Mouse (Mus musculus) adrenal gland, adult (tissue): ENCODE data around the gene Rce1.

Experiments
- DNase-seq, 2 experiments: peaks; one replicate each; pipeline ENCODE4 v3.0.0; 2022 to 2023; ENCODE audit warnings: low spot score in 1 of 2; ENCODE audit not compliant: inconsistent age in 2 of 2

Rce1 gene

DNA sequence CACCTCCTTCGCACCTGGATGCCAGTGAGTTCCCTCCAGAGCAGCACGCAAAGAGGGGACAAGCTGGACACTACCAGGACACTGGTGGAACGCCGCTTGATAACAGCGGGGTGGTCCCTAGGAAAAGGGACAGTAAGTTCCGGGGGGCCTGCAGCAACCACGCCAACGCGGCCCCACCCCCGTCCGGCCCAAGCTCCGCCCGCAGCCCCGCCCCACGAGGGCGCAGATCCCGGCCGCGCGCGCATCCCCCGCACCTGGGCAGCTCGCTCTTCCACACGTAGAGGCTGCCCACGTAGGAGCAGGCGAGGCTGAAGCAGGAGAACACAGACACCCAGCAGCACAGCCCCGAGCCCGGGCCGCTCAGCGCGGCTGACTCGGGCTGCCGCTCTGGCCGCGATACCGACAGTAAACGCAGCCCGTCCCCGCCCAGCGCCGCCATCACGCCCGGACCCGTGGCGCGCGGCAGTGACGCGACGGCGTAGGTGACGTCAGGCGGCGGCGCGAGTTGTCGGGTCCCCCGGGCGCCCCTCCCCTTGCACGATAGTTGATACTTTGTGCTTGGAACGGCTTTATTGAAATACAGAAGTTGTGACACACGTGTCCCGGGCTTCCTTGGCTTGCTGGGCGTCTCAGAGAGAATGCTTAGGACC lies at the start of gene Rce1:
TSS of gene Rce1 (minus strand) at position 463 of the 650 bp plus-strand sequence.
- peak; percentile 93 to 98 for DNase-seq

DNA sequence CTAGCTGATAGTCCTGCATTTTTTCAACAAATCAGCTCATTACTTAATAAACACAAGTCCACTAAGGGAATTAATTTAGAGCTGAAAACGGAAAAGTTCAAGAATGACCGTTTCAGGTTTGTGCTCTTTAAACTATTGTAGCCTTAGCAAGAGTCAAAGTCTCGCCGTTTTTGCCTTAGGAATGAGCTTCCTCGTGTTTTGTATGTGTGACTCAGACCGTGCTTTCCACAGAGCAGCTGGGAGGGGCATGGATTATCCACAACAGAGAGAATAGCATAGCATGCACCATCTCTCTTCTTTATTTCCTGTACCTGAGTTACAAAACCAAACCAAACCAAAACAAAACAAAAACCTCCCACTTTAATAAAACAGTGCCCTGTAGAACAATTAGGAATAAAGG lies 47.0 kb upstream of the Rce1 start:
- DNase-seq, result peak in 1 of 2 experiments; percentile 32

DNA sequence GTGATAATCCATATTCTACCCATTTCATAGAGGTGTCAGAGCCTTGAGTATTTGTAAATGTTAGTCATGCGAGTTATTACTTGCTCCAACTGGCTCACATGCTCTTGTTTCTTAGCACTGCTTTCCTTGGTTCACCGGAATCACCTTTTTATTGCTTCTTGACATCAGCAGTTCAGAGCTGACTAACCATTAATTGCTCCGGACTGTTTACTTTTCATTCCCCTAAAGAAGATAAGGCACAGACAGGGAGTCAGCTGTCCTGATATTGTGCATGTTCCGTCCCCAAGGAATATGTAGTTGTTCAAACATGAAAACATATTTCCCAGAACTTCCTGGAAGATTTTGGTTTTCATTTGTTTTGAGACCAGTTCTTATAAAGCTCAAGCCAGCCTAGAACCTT lies 45.3 kb upstream of the Rce1 start:
- DNase-seq, result no peak

DNA sequence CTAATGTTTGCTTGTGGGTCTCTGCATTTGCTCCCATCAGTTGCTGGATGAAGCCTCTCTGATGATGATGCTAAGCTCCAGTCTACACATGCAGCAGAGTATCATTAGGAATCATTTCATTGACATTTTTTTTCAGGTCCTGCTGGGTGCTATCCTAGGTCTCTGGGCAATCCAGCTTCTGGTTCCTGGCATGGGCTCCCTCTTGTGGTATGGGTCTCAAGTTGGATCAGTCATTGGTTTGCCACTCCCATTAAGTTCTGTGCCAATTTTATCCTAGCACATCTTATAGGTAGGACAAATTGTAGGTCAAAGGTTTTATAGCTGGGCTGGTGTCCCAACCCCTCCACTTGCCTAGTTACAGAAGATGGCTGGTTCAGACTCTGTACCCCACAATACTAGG lies 41.4 kb upstream of the Rce1 start:
- no peak for DNase-seq

DNA sequence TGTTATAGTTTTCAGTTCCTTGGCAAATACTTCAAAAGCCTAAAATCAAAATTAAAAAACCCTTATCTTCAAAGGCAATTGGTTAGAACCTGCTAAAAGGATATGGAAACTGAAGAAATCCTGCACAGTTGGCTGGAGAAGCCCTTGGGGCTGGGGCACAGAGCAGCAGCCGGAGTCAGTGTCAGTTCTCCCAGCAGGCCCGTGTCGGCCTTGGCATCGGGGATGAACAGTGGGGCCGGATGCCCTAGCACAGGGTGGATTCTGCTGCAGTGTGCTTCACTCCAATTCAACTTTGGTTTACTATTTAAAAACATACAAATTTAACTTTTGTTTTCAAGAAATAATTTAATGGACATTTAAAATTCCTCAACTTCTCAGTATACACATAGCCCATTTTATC lies 32.7 kb upstream of the Rce1 start:
- DNase-seq, result no peak

DNA sequence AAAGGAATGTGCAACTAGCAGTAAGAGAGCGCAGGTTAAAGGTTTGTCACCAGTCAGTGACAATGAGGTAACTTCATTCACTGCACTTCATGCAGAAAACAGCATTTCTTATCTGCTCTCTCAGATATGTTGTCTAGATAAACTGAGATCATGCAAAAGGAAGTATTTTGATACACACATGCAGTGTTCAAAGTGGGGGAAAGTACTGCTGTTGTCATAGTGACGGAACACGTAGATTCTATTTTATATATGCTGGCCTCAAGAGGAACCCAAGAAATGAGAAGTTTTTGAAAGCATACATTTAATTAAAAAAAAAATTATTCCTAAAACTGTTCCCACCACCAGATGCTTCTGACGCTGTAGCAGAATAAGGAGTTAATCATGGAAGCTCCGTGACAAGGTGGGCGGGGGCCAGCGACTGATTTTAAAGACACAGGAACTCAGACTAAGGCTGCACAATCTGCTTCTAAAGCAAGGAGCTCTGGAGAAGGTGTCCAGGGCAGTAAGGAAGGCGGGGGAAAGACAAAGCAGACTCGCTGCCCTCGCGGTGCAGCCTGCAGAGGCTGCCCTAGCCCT lies 21.6 kb upstream of the Rce1 start:
- DNase-seq, result no peak

DNA sequence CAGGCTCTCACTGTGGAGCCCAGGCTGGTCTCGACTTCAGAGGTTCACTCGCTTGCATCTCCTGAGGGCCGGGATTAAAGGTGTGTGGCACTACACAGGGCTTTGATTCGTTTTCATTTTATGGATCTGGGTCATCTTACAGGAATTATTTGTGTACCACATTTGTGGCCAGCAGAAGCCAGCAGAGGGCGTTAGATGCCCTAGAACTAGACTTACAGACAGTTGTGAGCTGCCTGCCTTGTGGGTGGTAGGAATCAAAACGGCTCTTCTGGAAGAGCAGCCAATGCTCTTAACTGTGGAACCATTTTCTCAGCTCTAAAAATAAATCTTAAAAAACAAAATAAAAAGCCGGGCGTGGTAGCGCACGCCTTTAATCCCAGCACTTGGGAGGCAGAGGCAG lies 18.8 kb upstream of the Rce1 start:
- peak; percentile 37 to 64 for DNase-seq

DNA sequence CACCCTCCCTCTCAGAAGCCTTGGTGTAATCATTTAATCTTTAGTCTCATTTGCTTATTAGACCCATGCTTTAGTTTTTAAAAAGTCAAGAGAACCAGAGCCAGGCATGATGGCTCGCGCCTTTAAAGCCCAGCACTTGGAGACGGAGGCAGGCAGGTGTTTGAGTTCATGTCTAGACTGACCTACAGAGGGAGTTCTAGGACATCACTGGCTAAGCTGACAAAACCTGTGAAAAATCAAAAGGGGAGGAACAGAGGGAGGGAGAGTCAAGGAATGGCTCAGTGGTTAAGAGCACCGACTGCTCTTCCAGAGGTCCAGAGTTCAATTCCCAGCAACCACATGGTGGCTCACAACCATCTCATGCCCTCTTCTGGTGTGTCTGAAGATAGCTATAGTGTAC lies 10.5 kb upstream of the Rce1 start:
- no peak for DNase-seq

DNA sequence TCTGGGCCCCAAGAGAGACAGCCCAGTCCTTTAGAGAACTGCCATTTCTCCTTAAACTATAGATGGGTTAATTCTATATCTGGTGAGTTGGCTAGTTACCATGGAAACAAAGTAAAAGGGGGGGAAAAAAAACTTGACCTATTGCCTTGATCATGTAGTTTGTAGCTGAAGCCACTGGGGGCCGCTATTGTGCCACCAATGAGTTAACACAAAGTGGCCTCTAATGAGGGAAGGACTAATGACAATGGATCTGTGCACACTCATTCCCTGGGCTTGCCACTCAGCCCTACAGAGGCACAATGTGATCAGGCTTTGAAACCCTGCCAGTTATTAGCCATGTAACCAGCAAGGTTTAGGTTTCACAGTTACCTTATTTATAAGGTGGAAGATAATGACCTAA lies 3.4 kb upstream of the Rce1 start:
- peak in 1 of 2 experiments; percentile 87 for DNase-seq

DNA sequence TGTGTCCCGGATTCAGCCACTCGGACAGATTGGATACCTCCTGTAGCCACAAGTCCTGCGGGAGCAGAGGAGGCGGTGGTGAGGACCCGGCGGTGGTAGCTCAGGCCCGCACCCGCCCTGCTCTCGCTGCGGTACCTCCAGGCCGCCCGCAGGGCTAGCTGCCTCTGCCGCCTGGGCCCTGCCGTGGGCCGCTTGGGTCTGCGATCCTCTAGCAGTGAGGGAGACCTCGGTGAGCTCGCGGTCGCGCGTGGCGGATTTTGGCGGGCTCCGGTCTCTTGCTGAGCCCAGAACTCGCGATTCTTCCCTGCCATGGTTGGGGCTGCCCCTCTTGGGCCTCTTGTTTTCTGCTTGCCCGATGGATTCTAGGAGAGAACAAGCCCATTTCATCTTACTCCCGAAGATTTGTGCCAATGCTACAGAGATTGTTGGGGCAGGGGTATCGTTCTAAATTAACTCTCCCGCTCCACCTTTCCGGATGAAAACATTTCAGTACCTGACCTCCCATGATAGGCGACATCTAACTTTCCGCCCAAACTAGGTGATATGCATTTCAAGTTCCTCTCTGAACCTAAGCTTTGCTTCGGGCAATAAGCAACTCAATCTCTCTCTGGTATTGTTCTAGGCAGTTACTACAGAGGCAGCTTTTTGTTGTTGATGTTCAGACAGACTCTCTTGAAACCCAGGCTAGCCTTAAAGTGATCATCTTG lies 541 bp upstream of the Rce1 start:
- no peak for DNase-seq

DNA sequence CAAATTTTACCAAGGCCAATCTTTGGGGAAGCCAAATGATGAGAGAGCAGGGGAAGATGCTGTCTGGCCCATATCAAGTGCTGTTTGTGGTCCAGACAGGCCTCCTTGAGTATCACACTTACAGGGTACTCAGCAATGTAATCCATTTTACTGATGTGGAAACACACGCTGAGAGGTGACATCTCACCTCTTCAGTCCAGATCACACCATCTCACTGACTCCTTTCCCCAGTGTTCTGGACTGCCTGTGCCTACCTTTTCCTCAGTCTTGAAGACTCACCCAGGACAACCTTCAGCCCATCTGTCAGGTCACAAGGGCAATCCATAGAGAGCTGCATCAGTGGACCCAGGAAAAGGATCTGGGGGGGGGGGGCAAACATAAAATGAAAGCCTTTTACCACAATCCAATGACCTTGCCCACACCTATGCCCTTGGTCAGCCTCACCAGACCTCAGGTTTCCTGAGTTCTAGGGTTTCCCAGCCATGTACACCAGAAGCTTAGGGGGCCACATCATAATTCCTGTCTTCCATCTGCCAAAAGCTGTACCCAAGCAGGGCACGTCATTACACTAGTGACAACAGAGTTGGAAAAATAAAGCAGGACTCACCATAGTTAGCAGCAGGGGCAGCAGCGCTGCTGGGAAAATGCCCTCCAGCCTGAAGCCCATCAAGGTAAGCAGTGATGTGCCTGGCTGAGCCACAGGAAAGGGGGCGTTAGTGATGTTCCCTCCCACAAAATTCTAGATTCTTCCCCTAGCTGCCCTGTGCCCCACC lies 849 bp downstream of the Rce1 start:
- DNase-seq, result no peak

DNA sequence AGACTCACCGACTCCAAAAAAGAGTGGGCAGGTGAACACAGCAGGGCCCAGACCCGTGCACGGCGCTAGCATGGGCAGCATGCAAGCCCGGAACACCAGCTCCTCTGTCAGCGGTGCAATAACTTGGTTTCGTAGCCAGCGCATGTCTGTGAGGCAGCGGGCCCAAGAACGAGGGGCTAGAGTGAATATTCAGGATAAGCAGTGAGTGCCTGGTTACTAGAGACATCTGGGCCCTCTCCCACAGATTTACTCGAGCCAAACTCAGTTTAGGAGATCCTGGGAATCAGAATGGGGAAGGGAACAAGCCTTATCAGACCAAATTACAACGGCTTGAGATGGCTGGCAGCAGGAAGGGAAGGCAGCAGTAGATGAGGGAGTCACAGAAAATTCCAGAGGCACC lies 1.4 kb downstream of the Rce1 start:
- peak in 1 of 2 experiments; percentile 68 for DNase-seq

DNA sequence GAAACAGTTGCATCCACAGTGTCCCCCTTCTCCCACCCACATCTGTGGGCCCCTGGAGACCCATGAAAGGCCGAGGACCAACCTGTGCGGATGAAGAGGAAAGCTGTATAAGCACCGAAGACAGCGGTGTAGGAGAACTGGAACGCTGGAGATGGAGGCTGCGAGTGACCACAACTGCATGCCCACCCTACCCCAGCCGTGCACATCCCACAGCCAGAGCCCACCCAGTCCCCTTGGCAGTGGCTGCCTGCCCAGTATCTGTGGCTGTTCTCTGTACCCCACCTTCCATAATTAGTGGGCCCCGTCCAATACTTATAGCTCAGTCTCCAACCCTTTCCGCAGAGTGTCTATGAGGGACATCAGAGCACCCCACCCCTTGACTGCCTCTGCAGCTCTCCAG lies 2.0 kb downstream of the Rce1 start:
- peak in 1 of 2 experiments; percentile 63 for DNase-seq

DNA sequence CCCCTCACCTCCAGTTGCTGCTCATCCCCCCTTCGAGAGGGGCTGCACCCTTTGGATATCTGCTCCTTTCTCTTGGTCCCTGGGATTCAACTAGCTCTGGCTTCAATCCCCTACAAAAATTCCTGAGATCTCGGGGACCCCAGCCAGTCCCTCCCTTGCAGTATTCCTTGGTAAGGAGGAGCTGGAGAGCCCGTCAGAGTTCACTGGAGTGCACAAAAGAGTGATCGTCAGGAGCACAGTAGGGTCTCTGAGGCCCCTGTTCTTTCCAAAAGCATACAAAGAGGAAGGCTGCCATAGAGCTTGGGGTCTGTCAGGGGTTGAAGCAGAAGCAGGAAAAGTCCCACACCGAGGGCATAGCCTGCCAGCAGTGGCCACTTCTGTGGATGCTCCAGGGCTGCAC lies 2.7 kb downstream of the Rce1 start:
- DNase-seq, result peak in 1 of 2 experiments; percentile 45

DNA sequence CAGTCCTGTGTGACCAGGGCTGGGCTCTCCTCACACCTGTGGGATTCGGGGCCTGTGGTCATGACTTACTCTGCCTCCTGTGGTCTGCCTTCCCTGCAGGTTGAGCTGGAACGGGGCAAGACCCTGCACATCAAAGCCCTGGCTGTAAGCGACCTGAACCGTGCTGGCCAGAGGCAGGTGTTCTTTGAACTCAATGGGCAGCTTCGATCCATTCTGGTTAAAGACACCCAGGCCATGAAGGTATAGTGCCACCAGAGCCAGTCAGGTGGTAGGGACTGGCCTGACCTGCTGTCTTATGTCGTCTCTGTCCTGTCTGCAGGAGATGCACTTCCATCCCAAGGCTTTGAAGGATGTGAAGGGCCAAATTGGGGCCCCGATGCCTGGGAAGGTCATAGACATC lies 4.7 kb downstream of the Rce1 start:
- peak in 1 of 2 experiments; percentile 53 for DNase-seq

DNA sequence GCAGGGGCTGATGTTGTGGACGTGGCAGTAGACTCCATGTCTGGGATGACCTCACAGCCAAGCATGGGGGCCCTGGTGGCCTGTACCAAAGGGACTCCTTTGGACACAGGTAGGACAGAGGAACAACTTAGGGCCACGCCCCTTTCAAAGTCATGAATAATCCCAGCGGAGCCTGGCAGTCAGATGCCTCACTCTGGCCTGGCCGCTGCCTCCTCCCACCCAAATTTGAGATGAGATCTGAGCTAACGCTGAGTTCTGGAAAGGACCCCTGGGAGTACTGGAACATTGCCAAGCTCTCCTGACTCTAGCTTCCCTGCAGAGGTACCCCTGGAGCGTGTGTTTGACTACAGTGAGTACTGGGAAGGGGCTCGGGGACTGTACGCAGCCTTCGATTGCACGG lies 6.0 kb downstream of the Rce1 start:
- peak in 1 of 2 experiments; percentile 43 for DNase-seq

DNA sequence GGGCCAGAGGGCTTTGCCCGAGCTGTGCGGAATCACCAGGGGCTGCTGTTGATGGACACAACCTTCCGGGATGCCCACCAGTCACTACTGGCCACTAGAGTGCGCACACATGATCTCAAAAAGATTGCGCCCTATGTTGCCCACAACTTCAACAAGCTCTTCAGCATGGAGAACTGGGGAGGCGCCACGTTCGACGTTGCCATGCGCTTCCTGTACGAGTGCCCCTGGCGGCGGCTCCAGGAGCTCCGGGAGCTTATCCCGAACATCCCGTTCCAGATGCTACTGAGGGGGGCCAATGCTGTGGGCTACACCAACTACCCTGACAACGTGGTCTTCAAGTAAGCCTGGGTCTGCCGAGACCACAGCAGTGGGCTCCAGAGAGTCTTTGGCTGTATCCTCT lies 7.3 kb downstream of the Rce1 start:
- peak in 1 of 2 experiments; percentile 31 for DNase-seq

DNA sequence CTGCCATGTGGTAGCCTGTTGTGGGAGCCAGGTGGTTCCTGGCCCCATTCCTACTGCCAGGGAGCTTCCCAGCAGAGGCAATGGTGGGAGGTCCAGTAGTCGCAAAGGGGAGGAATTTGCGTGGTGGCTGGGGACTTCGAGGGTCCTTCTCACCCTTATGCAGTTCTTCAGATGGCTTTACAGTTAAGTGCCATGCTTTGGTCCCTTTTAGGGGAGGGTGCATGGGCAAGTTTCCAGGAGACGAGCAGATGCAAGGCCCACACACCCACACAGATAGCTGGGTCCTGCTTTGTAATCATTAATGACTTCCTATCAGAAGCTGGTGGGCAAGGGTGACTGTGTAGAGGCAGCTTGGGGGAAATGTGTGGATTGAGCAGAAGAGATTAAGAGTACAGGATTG lies 8.9 kb downstream of the Rce1 start:
- peak in 1 of 2 experiments; percentile 38 for DNase-seq

DNA sequence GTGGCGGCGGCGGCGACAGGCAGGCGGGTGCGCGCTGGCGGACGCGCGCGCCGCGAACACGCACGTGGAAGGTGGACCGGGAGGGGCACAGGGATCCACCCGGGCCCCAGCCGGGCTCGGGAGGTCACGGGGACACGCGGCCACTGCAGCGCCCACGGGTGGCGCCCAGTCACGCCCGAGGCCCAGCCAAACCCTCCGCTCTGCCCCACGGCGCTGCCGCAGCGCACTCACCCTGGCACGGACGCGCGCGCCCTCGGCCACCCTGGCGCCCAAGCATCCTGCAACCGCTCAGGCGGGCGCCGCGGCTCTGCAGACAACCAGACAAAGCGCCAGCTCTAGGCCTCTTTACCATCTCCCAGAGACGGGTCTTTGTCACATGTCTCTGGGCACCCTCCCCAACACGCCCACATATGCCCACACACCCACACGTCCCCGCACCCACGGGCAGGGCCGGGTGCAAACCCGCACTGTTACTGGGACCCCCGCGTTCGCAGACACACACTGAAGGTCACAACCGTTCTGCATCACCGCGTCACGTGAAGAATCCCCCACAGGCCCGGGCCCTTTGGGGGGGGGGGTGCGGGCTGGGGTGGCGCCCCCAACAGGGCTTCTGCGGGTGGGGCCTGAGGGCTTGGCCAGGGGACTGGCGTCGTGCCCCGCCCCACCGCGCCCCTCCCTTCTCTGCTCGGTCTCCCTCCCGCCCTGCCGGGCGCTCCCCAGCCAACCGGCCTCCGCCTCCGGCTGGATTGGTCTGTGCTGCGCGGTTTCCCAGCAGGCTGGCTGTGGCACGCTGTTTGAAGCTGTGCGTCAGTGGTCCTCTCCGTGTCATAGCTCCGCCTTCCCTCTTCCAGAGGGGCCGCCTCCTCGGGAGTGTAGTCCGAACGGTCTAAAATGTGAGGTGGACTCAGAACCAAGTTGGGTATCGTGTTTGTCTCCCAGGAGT lies 10.0 kb downstream of the Rce1 start, which contains the start of gene Lrfn4:
TSS of gene Lrfn4 (minus strand) at position 517 of the 943 bp plus-strand sequence.
- DNase-seq, result peak; percentile 90 to 92
